Mouse (Mus musculus): ENCODE data around the gene Hoxd10. TPM values are rescaled to one million over a fixed set of nuclear protein-coding genes. Genes with fewer than 3 reads are reported as not detected.
A peak's percentile ranks its signal among the peaks of the same experiment; 100 is the strongest.

Gene Hoxd10
- polyA plus RNA-seq, 1 experiment: not detected

DNA sequence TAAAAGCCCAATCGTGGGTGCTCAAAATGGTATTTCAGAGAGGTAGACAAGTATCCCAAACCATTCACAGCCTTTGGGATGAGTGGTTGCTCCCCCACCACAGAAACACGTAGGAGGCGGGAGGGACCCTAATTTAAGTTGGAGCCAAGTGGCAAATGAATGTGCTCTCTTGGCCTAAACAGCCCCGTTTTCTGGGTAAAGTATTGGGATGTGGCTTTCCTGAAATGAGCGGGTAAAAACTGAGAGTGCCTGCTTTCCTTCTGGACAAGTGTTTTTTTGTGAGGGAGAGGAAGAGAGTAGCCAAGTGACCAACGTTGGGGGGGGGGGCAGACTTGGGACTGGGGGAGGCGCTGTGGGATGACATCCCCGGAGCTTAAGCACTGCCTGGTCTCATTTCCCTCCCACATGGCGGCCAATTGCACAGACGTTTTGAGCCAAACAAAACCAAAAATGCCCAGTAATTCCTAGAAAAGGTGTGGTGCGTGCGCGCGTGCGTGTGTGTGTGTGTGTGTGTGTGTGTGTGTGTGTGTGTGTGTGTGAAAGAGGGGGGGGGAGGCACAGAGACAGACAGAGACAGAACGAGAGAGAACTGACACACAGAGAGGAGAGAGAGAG, 19.3 kb downstream of the Hoxd10 start:
- no peak for TF ChIP-seq CTCF (IDR thresholded peaks at IDR 0.05; ENCODE audit: insufficient read depth, low read depth, low read length)
- TF ChIP-seq POLR2A (IDR thresholded peaks at IDR 0.05; ENCODE audit: insufficient read depth, low read depth, low read length): no peak
- WGBS: 3% methylated on average over 16 of the region's 16 CpGs
- Histone ChIP-seq H3K27ac (ENCODE audit: insufficient read depth, low read depth, low read length) (no peak overlapping the region), H3K4me1 (ENCODE audit: control insufficient read depth, insufficient read depth, low read length) (peaks cover 10% of the 10 kb centered on the region; the same call in 1 of the 2 replicates), H3K4me3 (ENCODE audit: insufficient read depth, low read depth, low read length) (no peak overlapping the region)

- Histone ChIP-seq H3K27ac (ENCODE audit: insufficient read depth, low read depth, low read length) (no peak within 1 kb of the TSS), H3K4me1 (ENCODE audit: control insufficient read depth, insufficient read depth, low read length) (peaks cover 10% of the 10 kb centered on the region; the same call in 1 of the 2 replicates), H3K4me3 (ENCODE audit: insufficient read depth, low read depth, low read length) (no peak within 1 kb of the TSS)
- TF ChIP-seq POLR2A (IDR thresholded peaks at IDR 0.05; ENCODE audit: insufficient read depth, low read depth, low read length): no peak
- TF ChIP-seq CTCF (IDR thresholded peaks at IDR 0.05; ENCODE audit: insufficient read depth, low read depth, low read length): no peak
- 1% methylated on average over 65 of the region's 65 CpGs for WGBS
Observed at GRCm38 (mm10) chr2:74711721-74712621, 20.2 kb downstream of the Hoxd10 start, which contains the start of the genes Hoxd3 and Hoxd4. Hoxd3 (plus strand) TSS chr2:74711927. Hoxd4 (plus strand) TSS chr2:74711929.

DNA sequence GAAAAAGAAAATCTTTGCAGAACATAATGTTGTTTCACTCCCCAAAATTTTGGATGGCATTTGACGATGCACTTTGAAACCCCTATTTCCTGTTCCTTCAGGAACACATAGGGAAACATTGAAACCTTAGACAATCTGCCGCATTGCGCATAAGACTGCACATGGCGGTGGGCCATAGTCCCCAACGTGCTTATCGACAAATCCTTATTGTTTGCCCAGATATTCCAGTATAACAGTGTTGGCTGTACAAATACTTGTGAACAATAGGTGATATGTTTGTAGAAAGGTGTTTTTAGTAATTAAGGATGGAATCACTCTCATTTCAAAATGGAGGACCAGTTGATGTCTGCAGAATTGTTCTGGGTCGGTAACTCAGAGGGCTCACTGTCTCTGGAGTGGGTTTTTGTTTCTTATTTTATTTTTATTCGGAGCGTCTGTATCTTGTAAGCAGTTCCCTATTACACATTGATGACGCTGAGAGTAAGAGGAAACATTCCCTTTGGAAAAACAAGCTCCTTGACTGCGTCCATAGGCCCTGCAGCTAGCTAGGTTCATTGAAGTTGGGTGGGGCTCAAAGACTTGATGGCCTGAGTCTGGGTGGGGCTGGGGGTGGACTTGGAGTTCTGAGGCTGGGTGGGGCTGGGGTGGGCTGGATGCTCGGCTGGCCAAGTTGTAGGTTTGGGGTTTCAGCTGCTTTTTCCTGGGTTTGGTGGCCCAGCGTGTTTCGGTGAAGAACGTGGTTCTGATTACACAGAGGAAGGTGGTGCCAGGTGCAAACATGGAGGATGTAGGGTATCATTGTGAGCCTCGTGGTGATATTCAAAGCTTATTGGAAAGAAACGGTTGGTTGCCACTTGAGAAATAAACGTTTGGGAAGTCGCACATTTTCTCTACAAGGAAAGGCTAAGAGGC, 21.8 kb downstream of the Hoxd10 start:
- Histone ChIP-seq H3K4me1 (ENCODE audit: control insufficient read depth, insufficient read depth, low read length) (peaks cover 10% of the 10 kb centered on the region; the same call in 1 of the 2 replicates), H3K27ac (ENCODE audit: insufficient read depth, low read depth, low read length) (no peak overlapping the region), H3K4me3 (ENCODE audit: insufficient read depth, low read depth, low read length) (no peak overlapping the region)
- WGBS: 7% methylated on average over 19 of the region's 19 CpGs
- TF ChIP-seq CTCF (IDR thresholded peaks at IDR 0.05; ENCODE audit: insufficient read depth, low read depth, low read length) (no peak), POLR2A (IDR thresholded peaks at IDR 0.05; ENCODE audit: insufficient read depth, low read depth, low read length) (no peak)

DNA sequence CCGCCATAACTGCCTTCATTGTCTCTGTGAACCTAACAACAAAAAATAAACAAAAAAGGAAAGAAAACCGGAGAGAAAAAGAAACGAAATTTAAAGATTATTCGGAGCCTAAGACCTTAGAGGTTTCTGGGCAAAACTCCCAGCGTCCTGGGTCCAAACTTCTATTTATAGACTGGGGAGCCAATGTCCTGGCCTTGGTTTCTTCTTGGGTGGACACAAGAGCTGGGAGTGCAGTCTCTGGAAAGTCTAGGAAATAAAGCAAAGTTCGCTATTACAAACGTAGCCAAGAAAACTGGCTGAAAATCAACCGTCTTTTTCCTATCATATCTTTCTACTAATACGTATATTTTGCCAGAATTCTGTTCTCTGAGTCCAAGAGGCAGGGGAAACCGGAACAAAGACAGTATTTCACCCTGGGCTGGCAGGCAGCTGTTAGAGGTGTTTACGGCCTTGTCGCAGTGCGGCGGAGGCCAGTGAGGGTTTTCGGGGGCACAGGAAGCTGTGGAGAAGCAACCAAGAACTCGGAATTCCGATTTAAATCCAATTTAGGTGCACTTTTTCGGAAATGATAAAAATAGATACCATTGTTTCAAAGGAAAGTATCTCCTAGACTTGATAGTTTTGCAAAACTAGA, 22.5 kb downstream of the Hoxd10 start:
- TF ChIP-seq CTCF (IDR thresholded peaks at IDR 0.05; ENCODE audit: insufficient read depth, low read depth, low read length) (no peak), POLR2A (IDR thresholded peaks at IDR 0.05; ENCODE audit: insufficient read depth, low read depth, low read length) (no peak)
- 9% methylated on average over 18 of the region's 18 CpGs for WGBS
- H3K4me3 ChIP-seq (ENCODE audit: insufficient read depth, low read depth, low read length): no peak overlapping the region
- no peak overlapping the region for H3K27ac ChIP-seq (ENCODE audit: insufficient read depth, low read depth, low read length)
- peaks cover 10% of the 10 kb centered on the region; the same call in 1 of the 2 replicates for H3K4me1 ChIP-seq (ENCODE audit: control insufficient read depth, insufficient read depth, low read length)

- WGBS: 1% methylated on average over 14 of the region's 14 CpGs
- TF ChIP-seq CTCF (IDR thresholded peaks at IDR 0.05; ENCODE audit: insufficient read depth, low read depth, low read length) (no peak), POLR2A (IDR thresholded peaks at IDR 0.05; ENCODE audit: insufficient read depth, low read depth, low read length) (no peak)
- no peak overlapping the region for H3K4me3 ChIP-seq (ENCODE audit: insufficient read depth, low read depth, low read length)
Observed at GRCm38 (mm10) chr2:74714881-74715280, 23.2 kb downstream of the Hoxd10 start.

DNA sequence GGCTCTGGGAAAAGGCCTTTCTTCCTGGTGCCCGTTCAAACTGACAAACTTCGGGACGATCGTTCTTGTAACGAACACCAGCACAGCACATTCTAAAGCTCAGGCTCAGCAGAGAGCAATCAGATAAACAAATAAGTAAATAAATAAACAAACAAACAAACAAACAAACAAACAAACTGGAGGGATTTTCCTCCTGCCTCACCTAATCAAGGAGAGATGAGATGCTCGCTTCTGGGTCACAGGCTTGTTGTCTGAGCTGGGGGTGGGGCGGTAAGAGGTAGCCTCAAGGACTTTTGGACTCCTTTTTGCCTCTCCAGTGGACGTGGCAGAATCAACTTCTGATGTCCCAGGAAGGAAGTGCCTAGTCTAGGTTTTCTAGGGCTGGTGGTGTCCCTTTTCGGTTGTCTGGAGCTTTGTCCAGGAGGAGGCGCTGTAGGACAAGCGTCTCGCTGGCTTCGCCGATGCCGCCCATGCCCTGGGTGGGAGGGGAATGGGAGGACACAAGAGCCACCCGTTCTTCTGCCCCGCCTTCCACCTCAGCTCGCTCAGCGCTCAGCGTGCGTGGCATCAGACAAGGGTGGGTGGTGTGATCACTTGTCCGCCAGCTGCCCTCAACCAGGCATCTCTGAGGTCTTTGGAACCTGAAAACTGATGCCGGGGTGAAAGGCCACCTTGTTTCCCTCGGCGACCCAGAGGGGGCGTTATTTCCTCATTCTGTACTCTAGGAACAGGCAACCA, 23.9 kb downstream of the Hoxd10 start:
- H3K4me3 ChIP-seq (ENCODE audit: insufficient read depth, low read depth, low read length): peak overlapping the region; percentile 9; the same call in 1 of the 2 replicates
- 4% methylated on average over 26 of the region's 26 CpGs for WGBS
- H3K4me1 ChIP-seq (ENCODE audit: control insufficient read depth, insufficient read depth, low read length): peaks cover 10% of the 10 kb centered on the region; the same call in 1 of the 2 replicates
- H3K27ac ChIP-seq (ENCODE audit: insufficient read depth, low read depth, low read length): no peak overlapping the region
- TF ChIP-seq POLR2A (IDR thresholded peaks at IDR 0.05; ENCODE audit: insufficient read depth, low read depth, low read length): no peak
- peak; percentile 68; the same call in 1 of the 2 replicates for TF ChIP-seq CTCF (IDR thresholded peaks at IDR 0.05; ENCODE audit: insufficient read depth, low read depth, low read length)

More at GRCm38 (mm10) chr2:74714881-74715280, 23.2 kb downstream of the Hoxd10 start:
- Histone ChIP-seq H3K4me1 (ENCODE audit: control insufficient read depth, insufficient read depth, low read length) (peaks cover 10% of the 10 kb centered on the region; the same call in 1 of the 2 replicates), H3K27ac (ENCODE audit: insufficient read depth, low read depth, low read length) (no peak overlapping the region)

GRCm38 (mm10) chr2:74720384-74720783, 28.7 kb downstream of the Hoxd10 start:
- H3K4me3 ChIP-seq (ENCODE audit: insufficient read depth, low read depth, low read length): no peak overlapping the region
- H3K4me1 ChIP-seq (ENCODE audit: control insufficient read depth, insufficient read depth, low read length): 0 out of 2 replicates have a peak, but pooled peaks cover 3% of the 10 kb centered on the region
- 7% methylated on average over 2 of the region's 2 CpGs for WGBS
- no peak for TF ChIP-seq POLR2A (IDR thresholded peaks at IDR 0.05; ENCODE audit: insufficient read depth, low read depth, low read length)
- no peak for TF ChIP-seq CTCF (IDR thresholded peaks at IDR 0.05; ENCODE audit: insufficient read depth, low read depth, low read length)
- H3K27ac ChIP-seq (ENCODE audit: insufficient read depth, low read depth, low read length): no peak overlapping the region
